Mouse (Mus musculus): ENCODE results near the gene Ywhah.
"Not testable (repeated sequence)": the region's sequence is repeated elsewhere in the genome, so short reads cannot be mapped to it uniquely, and the experiment has no call there.

The Ywhah gene

GRCm38 (mm10) chr5:33011132-33012106 is 7.2 kb upstream of the Ywhah start:
- peak; percentile 49 for DNase-seq

GRCm38 (mm10) chr5:33014096-33014495 is 4.5 kb upstream of the Ywhah start:
- no peak for DNase-seq

GRCm38 (mm10) chr5:33015579-33015978 is 3.0 kb upstream of the Ywhah start:
- DNase-seq = no peak

GRCm38 (mm10) chr5:33018189-33018560 is 441 bp upstream of the Ywhah start:
- no peak for DNase-seq

GRCm38 (mm10) chr5:33019426-33019821 is 808 bp downstream of the Ywhah start:
- no peak for DNase-seq

GRCm38 (mm10) chr5:33021622-33022021 is 3.0 kb downstream of the Ywhah start:
- DNase-seq = no peak

- DNase-seq = no peak
Measured at GRCm38 (mm10) chr5:33023337-33023736, 4.7 kb downstream of the Ywhah start.

GRCm38 (mm10) chr5:33024474-33024873 is 5.9 kb downstream of the Ywhah start:
- no peak for DNase-seq

GRCm38 (mm10) chr5:33028656-33029055 is 10.0 kb downstream of the Ywhah start:
- no peak for DNase-seq

- DNase-seq = no peak
Measured at GRCm38 (mm10) chr5:33030425-33031175, 12.0 kb downstream of the Ywhah start.

- no peak for DNase-seq
Measured at GRCm38 (mm10) chr5:33032036-33032773, 13.6 kb downstream of the Ywhah start.

- DNase-seq = peak; percentile 70
Measured at GRCm38 (mm10) chr5:33033121-33033520, 14.5 kb downstream of the Ywhah start.

- not testable (repeated sequence) for DNase-seq
Measured at GRCm38 (mm10) chr5:33033633-33034032, 15.0 kb downstream of the Ywhah start.

GRCm38 (mm10) chr5:33034100-33034499 is 15.5 kb downstream of the Ywhah start:
- no peak for DNase-seq

- DNase-seq = no peak
Measured at GRCm38 (mm10) chr5:33034916-33035315, 16.3 kb downstream of the Ywhah start.

GRCm38 (mm10) chr5:33038656-33039509 is 20.3 kb downstream of the Ywhah start:
- no peak for DNase-seq

GRCm38 (mm10) chr5:33039510-33039911 is 20.9 kb downstream of the Ywhah start:
- DNase-seq = no peak

GRCm38 (mm10) chr5:33040735-33041134 is 22.1 kb downstream of the Ywhah start:
- DNase-seq = not testable (repeated sequence)

GRCm38 (mm10) chr5:33043397-33043796 is 24.8 kb downstream of the Ywhah start:
- no peak for DNase-seq

- no peak for DNase-seq
Measured at GRCm38 (mm10) chr5:33044636-33045315, 26.2 kb downstream of the Ywhah start.

GRCm38 (mm10) chr5:33045316-33045705 is 26.7 kb downstream of the Ywhah start:
- no peak for DNase-seq

Data from right cerebral cortex, postnatal 25 days (tissue).